Mouse (Mus musculus) adrenal gland, postnatal 4 days (tissue): ENCODE results near the gene Gm45623. TPM values are rescaled to one million over a fixed set of nuclear protein-coding genes. Genes with fewer than 3 reads are reported as not detected.

Experiments
- DNase-seq, 2 experiments: peaks; one replicate each; pipeline ENCODE4 v3.0.0; 2021 to 2022; ENCODE audit warnings: low spot score in 2 of 2, mixed read lengths in 2 of 2
- long read RNA-seq, 2 experiments: library from polyadenylated mRNA; stranded (forward); transcript quantifications; one replicate each; pipeline ENCODE4 v2.0.0; 2021
- total RNA-seq, 2 experiments: library from RNA; stranded (reverse); gene quantifications; 2 replicates each; pipeline ENCODE4 v1.2.3; 2021

Gene Gm45623
- total RNA-seq: under 1 TPM in 1 of 2 experiments, not detected in 1; 0.28 TPM
- long read RNA-seq, experiment 1: 0 reads
- long read RNA-seq, experiment 2: 0 reads

DNA sequence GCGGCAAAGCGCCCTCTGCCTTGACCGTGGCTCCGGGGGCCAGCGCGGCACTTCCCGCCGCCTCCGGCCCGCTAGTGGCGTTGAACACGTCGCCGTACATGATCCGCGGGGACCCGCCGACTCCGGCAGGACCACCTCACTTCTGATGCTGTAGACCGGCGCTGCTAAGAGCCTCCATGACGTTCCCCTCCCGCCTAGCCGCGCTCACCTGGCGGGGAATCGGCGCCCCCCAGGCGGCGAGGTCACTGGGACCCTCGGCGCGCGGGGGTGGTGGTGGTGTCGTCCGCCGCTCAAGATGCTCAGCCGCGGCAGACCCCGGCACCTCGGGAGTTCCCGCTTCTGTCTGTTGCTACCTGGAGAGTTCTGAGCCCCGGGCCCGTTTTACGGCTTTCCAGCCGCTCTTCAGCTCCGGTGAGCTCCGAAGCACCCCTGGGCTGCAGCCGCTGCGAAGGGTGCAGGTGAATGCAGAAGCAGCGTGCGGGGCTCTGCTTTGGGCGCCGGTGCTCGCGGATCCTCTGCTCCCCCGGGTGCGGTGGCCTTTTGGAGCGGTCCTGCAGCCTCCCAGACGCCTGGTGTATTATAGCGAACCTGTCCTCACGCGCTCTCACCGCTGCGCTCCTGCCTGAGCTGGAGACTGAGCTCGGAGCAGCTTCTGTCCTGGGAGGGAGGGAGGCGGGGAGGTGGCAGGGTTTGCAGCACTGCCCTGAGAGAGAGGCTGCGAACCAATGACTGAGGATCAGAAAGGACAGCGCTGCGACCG, at the start of gene Gm45623:
Gene Gm45623 (minus strand): TSS at position 636 of the 760 bp plus-strand sequence.
- DNase-seq: no peak

DNA sequence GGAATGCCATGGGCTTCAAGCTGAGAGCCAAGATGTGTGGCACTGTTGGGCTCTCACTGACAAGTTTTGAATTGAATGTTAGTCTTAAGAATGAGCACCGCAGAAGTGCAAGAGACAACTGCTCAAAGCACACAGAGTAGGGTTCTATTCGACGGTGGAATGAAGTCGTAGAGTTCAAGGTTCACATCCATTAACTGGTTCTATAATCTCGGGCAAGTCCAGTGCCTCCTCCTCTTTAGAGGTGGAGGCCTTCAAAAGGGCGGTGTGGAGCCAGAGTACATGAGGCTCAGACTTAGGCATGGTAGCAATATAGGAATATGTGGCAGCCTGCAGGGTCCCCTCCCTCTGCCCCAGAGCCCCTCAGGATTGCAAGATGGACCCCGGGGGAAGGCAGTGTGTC, 43.8 kb upstream of the Gm45623 start:
- DNase-seq: no peak

DNA sequence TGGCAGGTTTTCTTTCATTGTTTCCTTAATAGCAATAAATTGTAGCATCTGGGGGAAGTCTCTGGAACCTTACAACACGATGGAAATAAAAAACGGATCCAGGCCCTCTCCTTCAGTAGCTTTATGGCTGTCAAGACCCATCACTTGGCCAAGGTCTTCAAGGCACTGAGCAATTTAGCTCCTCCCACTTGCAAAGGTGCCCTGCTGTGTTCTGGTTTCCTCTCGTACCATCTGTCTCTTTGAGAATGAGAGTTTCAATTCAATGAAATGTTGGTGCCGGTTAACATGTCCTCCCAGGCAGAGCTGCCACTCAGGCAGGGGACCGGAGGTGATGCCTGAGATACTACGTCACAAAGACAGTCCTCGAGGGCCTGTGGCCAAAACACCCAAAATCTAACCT, 41.9 kb upstream of the Gm45623 start:
- DNase-seq: no peak

DNA sequence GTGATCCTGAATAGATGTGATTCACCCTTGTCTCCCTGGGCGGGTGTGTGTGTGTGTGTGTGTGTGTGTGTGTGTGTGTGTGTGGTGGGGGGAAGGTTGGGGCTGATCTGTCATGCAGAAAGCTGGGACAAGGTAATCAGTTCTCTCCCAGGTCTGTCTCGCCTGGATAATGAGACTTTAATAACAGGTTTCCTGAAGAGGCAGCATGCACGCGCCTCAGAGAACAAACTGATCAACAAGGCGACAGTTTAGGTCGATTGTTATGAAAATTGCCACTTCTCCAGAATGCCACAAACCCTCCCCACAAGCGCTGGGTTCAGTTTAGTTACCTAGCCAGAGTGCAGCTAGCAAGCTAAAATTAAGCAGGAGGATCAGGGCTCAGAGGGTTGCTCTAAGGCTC, 40.8 kb upstream of the Gm45623 start:
- no peak for DNase-seq

DNA sequence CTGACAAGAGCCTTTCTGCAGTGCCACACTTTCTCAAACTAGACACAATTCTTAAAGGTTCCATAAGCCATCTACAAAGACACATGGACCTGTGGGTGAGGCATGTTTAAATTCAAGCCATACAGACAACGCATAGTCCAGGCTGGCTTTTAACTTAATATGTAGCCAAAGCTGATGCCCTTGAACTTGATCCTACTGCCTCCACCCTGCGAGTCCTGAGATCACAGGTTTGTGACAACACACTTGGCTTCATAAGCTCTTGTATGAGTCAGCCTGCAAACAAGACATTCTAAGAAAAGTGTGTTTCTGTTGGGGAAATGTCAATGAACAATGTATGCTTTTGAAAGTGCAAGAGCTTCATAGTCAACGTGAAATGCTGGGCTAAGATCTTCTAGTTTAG, 39.2 kb upstream of the Gm45623 start:
- no peak for DNase-seq

DNA sequence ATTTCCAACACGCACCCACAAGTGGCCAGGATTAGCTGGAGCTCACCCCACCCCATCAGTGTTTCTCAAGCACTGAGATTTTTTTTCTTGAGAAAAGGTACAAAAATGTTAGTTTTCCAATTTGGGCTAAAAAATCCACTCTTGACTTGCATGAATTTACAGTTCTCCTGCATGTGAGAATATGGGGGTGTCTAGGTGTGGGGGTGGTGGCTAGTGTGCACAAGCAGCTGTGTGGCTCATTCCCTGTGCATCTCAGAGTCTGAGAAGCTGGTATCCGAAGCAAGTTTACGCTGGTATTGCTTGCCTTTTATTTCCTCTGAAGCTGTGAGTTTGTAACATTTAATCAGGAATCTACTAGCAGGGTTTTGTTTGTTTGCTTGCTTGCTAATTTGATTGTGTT, 37.1 kb upstream of the Gm45623 start:
- no peak for DNase-seq

DNA sequence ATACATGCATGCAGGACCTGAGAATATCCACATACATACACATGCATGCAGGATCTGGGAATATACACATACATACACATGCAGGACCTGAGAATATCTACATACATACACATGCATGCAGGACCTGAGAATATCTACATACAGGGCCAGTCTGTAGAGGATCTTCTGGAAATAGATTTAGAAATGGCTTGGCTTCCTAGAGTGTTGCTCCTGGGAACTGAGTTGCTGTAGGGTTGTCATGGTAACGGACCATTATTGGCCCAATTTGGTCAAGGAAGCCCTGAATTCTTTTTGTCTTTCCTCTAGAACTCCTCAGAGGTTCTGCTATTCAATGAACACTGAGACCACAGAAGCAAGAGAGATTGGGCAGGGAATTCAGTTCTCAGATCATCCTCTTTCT, 29.0 kb upstream of the Gm45623 start:
- DNase-seq: no peak

DNA sequence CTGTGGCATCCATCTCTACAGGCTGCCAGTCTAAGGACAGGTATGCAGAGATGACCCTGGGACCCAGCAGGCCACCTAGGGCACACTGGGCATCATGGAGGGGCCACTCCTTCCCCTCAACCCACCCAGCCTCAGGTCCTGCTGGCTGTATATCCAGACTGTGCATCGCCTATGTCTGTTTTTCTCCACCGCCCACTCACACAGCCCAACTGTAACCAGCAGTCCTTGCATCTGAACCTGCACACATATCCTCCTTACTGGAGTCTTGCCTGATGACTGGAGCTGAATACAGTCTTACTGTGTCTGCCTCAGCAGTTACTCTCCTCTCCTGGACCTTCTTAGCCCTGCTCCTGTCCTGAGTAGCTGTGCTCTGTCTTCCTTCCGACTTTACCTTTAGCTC, 28.1 kb upstream of the Gm45623 start:
- DNase-seq: no peak

DNA sequence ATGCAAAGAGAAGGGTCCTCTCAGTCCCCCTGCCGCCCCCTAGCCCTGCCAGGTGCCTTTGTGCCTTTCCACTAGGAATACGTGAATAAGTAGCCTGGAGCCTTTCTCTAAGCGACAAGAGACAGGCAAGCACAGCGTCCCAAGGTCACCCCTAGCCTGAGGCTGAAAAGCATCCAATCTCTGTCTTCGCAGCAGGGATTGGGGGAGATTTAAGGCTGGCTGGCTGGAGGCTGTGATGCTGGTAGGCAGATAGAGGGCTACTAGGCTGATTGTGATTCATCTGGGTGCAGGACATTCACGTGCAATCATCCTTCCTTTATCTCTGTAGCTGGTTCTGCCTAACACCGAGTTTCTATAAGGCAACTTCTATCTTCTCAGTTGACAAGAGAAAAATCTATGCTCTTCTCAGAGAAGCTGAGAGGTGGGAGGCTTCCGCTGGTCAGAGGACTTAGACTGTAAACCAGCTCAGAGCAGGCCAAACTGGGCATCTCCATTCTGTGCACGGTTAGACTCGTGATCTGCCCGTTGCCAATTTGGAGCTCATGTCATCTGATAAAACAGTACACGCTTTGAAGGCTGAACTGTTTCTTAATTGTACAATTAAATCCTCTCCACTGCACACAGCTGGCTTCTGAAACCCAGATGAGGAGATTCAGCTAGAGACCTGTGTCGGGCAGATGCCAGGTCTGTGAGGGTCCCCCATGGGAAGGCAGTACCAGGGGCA, 27.3 kb upstream of the Gm45623 start:
- DNase-seq: no peak

DNA sequence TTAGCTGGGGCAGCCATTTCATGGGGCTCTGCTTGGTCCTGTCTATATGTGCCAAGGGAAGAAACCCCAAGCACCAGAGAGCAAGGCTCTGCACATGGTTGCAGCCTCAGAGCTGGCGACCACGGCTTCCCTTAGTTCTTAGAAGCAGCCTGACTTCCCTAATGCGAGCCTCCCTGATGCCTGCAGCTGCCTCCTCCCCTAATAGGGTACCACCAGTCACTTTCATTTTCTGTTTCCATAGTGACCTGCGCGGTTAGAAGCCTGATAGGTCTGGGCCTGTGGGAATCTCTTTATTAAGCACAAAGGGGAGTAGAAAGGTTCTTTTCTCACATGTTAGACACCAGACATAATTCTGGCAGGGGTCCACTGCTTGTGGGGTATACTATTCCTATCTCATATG, 20.7 kb upstream of the Gm45623 start:
- DNase-seq: no peak

DNA sequence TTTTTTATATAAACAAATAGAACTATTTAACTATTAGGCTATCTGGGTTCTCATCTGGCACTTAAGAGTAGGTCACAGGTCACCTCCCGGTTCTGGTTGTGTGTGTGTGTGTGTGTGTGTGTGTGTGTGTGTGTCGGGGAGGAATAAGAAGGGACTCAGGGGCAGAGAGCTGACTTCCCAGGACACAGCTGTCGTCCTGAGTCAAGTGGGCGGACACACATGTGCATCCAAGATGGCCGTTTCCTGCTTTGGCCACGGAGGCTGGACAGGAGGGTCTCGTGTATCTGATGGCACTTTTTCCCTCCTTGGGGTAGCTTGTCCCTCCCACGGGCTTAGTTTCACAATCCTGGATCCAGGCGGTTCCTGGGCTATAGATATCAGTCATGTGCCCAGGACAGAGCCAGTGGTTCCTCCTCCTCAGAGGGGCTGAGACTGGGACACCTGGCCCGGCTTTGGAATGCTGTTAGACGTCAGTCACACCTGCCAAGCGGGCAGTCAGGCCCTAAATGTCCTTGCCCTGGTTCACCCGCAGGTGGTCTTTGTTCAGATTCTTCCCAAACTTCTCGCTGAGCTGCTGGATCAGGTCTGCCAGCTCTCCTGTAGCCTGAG, 19.7 kb upstream of the Gm45623 start:
- no peak for DNase-seq

DNA sequence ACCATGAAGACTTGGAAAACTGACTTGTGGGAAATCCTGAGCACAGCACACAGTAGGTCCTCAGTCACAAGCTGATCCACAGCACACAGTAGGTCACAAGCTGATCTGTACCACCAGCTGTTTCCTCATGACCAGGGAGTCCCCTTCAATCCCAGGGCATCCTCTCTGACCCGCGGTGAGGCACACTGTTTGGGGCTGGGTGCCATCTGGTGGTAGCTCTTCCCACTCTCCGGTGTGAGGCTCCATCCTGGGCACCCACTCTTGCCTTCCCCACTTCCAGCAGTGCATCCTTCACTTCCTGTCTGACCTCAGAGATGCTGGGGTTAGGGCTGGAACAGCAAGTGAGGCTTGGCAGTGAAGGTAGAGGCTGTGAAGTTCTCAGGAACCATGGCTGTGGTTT, 19.0 kb upstream of the Gm45623 start:
- no peak for DNase-seq

DNA sequence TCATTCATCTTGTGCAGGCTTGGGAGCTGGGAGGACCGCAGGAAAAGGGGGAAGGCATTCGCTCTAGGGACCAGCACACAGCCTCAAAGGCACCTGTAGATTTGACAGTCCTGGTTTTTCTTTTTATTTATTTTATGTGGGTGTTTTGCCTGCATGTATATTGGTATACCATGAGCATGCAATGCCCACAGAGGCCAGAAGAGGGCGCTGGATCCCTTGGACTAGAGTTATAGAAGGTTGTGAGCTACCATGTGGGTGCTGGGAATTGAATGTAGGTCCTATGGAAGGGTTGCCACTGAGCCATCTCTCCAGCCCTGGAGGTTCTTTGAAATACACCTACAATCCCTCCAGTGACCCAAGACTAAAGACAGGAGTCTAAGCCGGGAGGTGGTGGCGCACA, 17.2 kb upstream of the Gm45623 start:
- no peak for DNase-seq

DNA sequence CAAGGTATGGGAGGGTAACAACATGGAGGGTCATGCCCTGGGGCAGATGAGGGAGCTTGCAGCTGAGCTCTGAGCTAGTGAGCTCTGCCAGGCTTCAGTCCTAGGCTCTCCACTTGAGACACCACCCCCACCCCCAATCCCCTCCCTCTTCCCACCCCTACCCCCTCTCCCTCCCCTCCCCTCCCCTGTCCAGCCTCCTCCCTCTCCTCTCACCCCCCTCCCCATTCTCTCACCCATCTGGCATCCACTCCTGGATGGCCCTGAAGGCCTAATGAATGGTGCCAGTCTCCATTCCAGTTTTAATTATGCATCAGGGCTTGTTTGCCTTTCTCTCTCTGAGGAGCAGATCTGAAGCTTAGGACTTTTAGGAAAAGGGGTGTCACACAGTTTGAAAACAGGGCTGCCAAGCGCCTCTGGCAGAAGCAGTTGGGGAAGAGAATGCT, 16.5 kb upstream of the Gm45623 start:
- no peak for DNase-seq

DNA sequence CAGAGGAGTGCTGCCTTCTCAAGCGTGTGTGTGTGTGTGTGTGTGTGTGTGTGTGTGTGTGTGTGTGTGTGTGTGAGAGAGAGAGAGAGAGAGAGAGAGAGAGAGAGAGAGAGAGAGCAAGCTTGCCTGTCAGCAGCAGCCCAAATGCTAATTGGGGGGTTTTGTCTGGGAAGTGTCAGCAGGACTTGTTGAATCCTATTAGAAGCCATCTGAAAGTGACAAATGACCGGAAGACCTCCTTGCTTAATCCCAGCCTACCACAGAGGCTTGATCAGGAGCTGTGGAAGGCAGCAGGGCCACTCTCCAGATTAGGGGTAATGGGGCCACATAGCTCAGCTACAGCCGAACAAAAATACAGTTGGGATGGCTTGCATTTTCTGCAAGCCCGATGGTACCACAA, 15.8 kb upstream of the Gm45623 start:
- no peak for DNase-seq

DNA sequence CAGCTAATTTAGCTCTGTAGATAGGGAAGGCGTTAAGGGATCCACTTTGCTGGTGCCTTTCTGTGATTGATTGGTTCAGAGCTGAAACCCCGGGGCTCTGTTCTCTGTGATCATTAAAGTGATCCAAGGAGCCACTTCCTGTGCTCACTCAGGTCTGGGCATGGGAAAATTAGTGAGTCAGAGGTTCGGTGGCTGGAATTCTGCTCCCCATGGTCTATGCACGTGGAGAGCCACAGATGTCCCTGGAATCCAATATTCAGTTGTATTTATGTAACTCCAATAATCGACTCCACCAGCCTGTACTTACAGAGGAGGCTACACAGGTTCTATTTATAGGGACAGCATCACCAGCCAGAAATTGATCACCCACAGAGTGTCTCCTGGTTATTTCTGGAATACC, 12.6 kb upstream of the Gm45623 start:
- no peak for DNase-seq

DNA sequence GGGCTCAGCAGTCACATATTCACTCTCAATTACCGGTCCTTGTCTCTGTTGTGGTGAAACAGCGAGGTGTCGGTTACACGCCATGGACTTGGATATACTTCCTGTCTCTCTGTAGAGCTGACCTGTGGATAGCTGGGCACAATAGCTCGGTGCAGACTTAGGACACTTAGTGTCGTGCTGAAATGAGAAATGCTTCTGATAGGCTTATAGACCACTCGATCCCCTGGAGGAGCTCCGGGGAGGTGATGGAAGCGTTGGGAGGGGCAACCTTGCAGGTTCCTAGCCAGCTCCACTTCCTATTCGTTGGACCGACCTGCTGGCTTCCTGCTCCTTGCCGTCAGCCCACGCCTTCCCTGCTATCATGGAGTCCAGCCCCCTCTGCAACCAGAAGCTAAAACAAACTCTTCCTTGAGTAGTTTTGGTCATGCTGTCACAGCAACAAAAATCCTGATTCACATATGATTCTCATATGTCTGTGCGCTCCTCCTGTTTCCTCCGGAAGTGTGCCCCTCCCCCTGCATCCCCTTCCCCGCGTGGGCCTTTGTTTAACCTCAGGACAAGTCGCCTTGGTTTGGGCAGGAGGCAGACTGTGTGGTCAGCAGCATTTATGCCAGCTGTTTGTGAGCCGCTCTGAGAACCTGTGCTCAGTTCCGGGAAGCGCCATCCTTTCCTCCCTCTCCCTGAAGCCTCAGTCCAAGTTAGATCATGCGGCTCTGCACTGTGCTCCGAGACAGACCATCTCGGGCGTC, 11.8 kb upstream of the Gm45623 start:
- DNase-seq: no peak

DNA sequence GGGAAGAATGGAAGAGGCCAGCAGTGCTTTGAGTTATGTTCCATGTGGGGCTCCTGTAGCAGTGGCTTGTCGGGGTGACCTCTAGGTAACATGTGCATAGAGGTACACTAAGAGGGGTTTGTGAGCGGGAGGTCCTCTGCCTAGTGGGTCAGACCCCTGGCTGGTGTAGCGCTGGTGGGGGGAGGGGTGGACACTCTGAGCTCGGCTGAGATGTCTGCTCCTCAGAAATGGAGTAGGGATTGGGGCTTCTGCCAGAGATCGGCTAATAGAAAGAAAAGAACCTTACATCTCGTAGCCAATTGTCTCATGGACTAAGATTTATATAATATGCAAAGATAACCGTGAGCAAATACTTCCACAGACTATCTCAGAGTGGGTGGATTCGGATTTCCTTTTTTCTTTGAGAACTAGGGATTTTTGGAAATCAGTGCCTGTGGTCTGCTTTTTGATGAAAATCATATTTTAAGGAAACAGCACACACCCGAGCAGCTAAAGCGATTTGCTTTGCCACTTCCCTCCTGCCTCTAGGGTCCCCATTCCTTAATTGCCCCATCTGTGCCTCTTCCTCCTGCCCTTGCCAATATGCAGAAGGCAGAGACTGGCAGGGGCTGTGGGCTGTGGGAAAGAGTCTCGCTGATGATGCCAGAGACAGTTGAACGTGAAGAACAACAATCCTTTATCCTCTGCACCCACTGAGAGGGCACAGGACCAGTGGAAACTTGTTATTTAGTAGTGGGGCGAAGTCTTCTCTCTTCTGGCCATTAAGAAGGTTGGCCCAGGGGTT, 9.0 kb upstream of the Gm45623 start:
- no peak for DNase-seq

DNA sequence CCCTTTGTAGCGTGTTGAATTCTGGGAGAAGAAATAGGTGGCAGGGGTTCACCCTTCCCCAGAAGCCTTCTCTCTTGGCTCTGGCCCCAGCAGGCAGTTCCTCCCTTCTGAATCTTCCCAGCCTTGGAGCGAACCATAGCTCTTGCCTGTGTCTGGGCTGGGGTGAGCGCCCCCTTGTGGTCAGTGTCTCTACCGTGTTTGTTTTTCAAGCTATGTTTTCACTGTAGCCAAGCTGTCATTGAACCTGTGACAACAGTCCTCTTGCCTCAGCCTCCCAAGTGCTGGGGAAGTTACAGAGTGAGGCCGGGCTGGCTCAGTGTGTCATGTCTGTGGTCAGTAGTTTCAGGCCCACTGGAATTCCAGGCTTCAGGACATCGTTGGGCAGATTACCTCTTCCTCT, 4.9 kb upstream of the Gm45623 start:
- DNase-seq: peak; percentile 60 to 71

DNA sequence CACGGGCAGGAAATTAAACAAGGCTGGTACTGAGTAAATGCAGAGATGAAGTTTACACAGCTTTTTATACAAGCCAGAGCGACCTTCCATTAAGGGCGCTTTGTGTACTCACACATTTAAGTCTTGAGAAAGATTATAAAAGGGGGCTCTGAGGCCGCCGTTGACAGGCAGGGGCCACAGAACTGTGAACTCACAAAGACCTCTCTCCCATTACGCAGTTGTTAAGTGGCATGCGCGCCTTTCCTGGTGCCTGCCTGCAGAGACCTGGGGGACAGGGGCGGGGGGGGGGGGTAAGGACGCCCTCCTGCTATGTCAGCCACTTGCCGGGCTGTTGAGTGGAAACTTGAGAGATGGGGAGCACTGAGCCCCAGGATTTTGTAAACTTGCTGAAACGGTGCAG, 3.6 kb upstream of the Gm45623 start:
- no peak for DNase-seq

DNA sequence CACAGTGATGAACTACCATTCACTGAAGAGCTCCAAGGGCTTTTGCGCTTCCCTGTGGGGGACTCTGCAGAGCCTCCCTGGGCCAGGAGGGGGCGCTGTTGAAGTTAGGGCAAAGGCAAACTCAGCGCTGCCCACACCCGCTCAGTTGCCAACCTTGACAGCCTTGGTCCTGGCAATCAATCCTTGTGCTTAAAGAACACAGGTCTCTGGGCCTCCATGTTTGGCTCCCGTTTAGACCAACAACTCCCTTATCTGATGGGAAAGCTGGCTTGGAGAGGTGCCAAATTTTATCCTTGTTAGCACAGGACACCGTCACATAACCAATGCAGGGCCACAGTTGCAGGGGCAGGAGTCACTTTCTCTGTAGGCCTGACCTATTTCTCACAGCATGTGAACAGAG, 2.2 kb upstream of the Gm45623 start:
- peak; percentile 21 to 36 for DNase-seq
